Mouse (Mus musculus) brown adipose tissue, adult 24 weeks (tissue): Measurements from ENCODE around the gene Iqub. TPM values are rescaled to one million over a fixed set of nuclear protein-coding genes. Genes with fewer than 3 reads are reported as not detected.

Experiments
- H3K27ac ChIP-seq: fragments of 200-500 bp; replicated peaks from 2 replicates; pipeline ENCODE4 v1.5.1; 2012; ENCODE audit warnings: low read depth, mild to moderate bottlenecking, low read length
- H3K4me1 ChIP-seq: fragments of 200-500 bp; 2 replicates; pipeline ENCODE4 v1.6.1; 2012; ENCODE audit warnings: low read length, mixed read lengths; ENCODE audit not compliant: control insufficient read depth, insufficient read depth, insufficient read length
- H3K4me3 ChIP-seq: fragments of 200-500 bp; 2 replicates; pipeline ENCODE4 v1.5.1; 2012; ENCODE audit warnings: low read depth, mild to moderate bottlenecking, low read length, moderate library complexity; ENCODE audit not compliant: insufficient read depth
- polyA plus RNA-seq: library from polyadenylated mRNA; stranded (reverse); fragments of >200 nt; gene quantifications from 2 replicates; pipeline ENCODE4 v1.2.4, GENCODE M21; 2012; ENCODE audit not compliant: missing spikeins, insufficient read depth, insufficient read length

Iqub gene
- polyA plus RNA-seq, 1 experiment, result not detected

DNA sequence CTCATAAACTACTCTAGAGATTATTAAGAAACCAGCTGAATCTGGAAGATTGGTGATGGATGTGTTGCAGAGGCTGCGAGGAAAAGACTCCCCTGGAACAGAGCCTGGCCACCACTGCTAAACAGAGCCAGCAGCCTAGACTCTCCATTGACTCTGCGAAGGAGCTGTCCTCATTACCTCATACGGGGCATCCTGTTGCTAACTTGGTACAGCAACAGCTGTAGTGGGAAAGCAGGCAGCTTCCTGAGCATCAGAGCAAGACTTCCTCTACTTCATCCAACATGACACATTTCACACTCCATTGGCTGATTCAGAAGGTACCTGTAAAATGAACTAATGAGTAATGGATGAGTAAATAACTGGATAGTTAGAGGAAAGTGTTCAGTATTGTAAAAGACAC, 107.1 kb downstream of the Iqub start:
- no peak overlapping the region for H3K4me3 ChIP-seq
- H3K27ac ChIP-seq, result no peak overlapping the region

DNA sequence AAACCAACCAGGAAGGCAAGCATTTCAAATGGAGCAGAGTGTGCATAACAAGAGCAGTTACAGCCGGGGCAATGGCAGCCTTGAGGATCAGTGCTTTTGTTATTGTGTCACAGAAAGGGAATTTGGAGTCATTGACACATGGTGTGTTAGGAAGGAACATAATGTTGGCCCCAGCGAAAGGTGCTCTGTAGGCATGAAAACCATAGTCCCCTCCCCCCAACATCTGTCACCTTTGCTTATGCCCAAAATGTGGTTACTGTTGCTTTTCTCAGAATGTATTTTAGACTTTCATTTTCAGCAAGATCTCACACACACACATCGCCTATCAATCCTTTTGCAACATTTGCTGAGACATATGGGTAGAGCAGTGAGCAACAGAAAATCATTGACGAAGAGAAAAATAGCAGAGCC, 117.6 kb downstream of the Iqub start:
- Histone ChIP-seq H3K4me3 (no peak overlapping the region), H3K4me1 (no peaks in the 10 kb centered on the region), H3K27ac (no peak overlapping the region)

More for the DNA sequence above, 107.1 kb downstream of the Iqub start:
- H3K4me1 ChIP-seq, result no peaks in the 10 kb centered on the region

Other genes starting within 250 kb of the Iqub start
- 1,161 and 1,624 TPM in 2 replicates for gene Ndufa5, start 12.9 kb upstream of the Iqub start, polyA plus RNA-seq
- gene Asb15, start 13.1 kb upstream of the Iqub start, polyA plus RNA-seq, result 0.24 and 0.67 TPM in 2 replicates
- 5.3 and 6.8 TPM in 2 replicates for gene Lmod2, start 82.7 kb upstream of the Iqub start, polyA plus RNA-seq
- 17.4 and 18.2 TPM in 2 replicates for gene Wasl, start 149.9 kb upstream of the Iqub start, polyA plus RNA-seq
- not detected in 2 replicates for gene Hyal6, start 218.2 kb upstream of the Iqub start, polyA plus RNA-seq
- not detected in 2 replicates for gene Hyal4, start 233.3 kb upstream of the Iqub start, polyA plus RNA-seq